Mouse (Mus musculus): ENCODE measurements around the gene Lamc1. TPM values are rescaled to one million over a fixed set of nuclear protein-coding genes. Genes with fewer than 3 reads are reported as not detected.
A peak's percentile ranks its signal among the peaks of the same experiment; 100 is the strongest.
"Not testable (repeated sequence)": the region's sequence is repeated elsewhere in the genome, so short reads cannot be mapped to it uniquely, and the experiment has no call there.

Lamc1 gene
- total RNA-seq, 2 experiments from 2014 or later = 40.8 to 46.8 TPM

GRCm38 (mm10) chr1:153308915-153309296 lies 23.7 kb downstream of the Lamc1 start:
- peak; percentile 47 to 72 for DNase-seq (ENCODE audit: low spot score in 2 of 2)
- intact Hi-C loops (cut with DNase I) = loop anchor here (2.0 kb wide), 1 partner anchor 128 kb away; no protein-coding TSS in a partner anchor

- intact Hi-C loops (cut with DNase I) = loop anchor here (2.0 kb wide), 1 partner anchor 128 kb away; no protein-coding TSS in a partner anchor
- DNase-seq (ENCODE audit: low spot score in 2 of 2) = peak; percentile 64 to 69
These were observed 24.2 kb downstream of the Lamc1 start for GRCm38 (mm10) chr1:153308179-153308914.

- no peak for DNase-seq (ENCODE audit: low spot score in 2 of 2)
- intact Hi-C loops (cut with DNase I) = loop anchor here (2.0 kb wide), 1 partner anchor 127 kb away; no protein-coding TSS in a partner anchor
These were observed 24.9 kb downstream of the Lamc1 start for GRCm38 (mm10) chr1:153307509-153308178.

GRCm38 (mm10) chr1:153305728-153306127 lies 26.9 kb downstream of the Lamc1 start:
- intact Hi-C loops (cut with DNase I); DNase-seq (ENCODE audit: low spot score in 2 of 2): not testable (repeated sequence)

- intact Hi-C loops (cut with DNase I); DNase-seq (ENCODE audit: low spot score in 2 of 2): not testable (repeated sequence)
These were observed 27.3 kb downstream of the Lamc1 start for GRCm38 (mm10) chr1:153305249-153305648.

GRCm38 (mm10) chr1:153299436-153299835 lies 33.1 kb downstream of the Lamc1 start:
- DNase-seq (ENCODE audit: low spot score in 2 of 2); intact Hi-C loops (cut with DNase I): not testable (repeated sequence)

GRCm38 (mm10) chr1:153297774-153298363 lies 34.7 kb downstream of the Lamc1 start:
- intact Hi-C loops (cut with DNase I); DNase-seq (ENCODE audit: low spot score in 2 of 2): not testable (repeated sequence)

GRCm38 (mm10) chr1:153296035-153296434 lies 36.6 kb downstream of the Lamc1 start:
- intact Hi-C loops (cut with DNase I) = no loop called here
- no peak for DNase-seq (ENCODE audit: low spot score in 2 of 2)

- intact Hi-C loops (cut with DNase I) = no loop called here
- DNase-seq (ENCODE audit: low spot score in 2 of 2) = no peak
These were observed 39.7 kb downstream of the Lamc1 start for GRCm38 (mm10) chr1:153292892-153293291.

- DNase-seq (ENCODE audit: low spot score in 2 of 2) = no peak
- intact Hi-C loops (cut with DNase I) = no loop called here
These were observed 40.4 kb downstream of the Lamc1 start for GRCm38 (mm10) chr1:153292202-153292601.

GRCm38 (mm10) chr1:153291416-153291815 lies 41.2 kb downstream of the Lamc1 start:
- DNase-seq (ENCODE audit: low spot score in 2 of 2) = no peak
- intact Hi-C loops (cut with DNase I) = no loop called here

- peak; percentile 63 to 86 for DNase-seq (ENCODE audit: low spot score in 2 of 2)
These were observed 44.6 kb downstream of the Lamc1 start for GRCm38 (mm10) chr1:153288010-153288409.

GRCm38 (mm10) chr1:153287443-153287842 lies 45.1 kb downstream of the Lamc1 start:
- intact Hi-C loops (cut with DNase I) = no loop called here
- DNase-seq (ENCODE audit: low spot score in 2 of 2) = no peak

More at GRCm38 (mm10) chr1:153288010-153288409, 44.6 kb downstream of the Lamc1 start:
- intact Hi-C loops (cut with DNase I) = no loop called here

GRCm38 (mm10) chr1:153286216-153286615 lies 46.4 kb downstream of the Lamc1 start:
- intact Hi-C loops (cut with DNase I) = no loop called here
- DNase-seq (ENCODE audit: low spot score in 2 of 2) = no peak

- intact Hi-C loops (cut with DNase I) = no loop called here
These were observed 47.4 kb downstream of the Lamc1 start for GRCm38 (mm10) chr1:153285188-153285587.

GRCm38 (mm10) chr1:153282342-153282975 lies 50.1 kb downstream of the Lamc1 start:
- intact Hi-C loops (cut with DNase I) = no loop called here

More at GRCm38 (mm10) chr1:153285188-153285587, 47.4 kb downstream of the Lamc1 start:
- DNase-seq (ENCODE audit: low spot score in 2 of 2) = no peak

GRCm38 (mm10) chr1:153281483-153281882 lies 51.1 kb downstream of the Lamc1 start:
- intact Hi-C loops (cut with DNase I) = no loop called here
- no peak for DNase-seq (ENCODE audit: low spot score in 2 of 2)

More at GRCm38 (mm10) chr1:153282342-153282975, 50.1 kb downstream of the Lamc1 start:
- DNase-seq (ENCODE audit: low spot score in 2 of 2) = no peak

- peak; percentile 26 to 39 for DNase-seq (ENCODE audit: low spot score in 2 of 2)
- intact Hi-C loops (cut with DNase I) = no loop called here
These were observed 52.2 kb downstream of the Lamc1 start for GRCm38 (mm10) chr1:153280411-153280810.

GRCm38 (mm10) chr1:153278028-153278613 lies 54.5 kb downstream of the Lamc1 start:
- DNase-seq (ENCODE audit: low spot score in 2 of 2) = no peak
- intact Hi-C loops (cut with DNase I) = no loop called here

All from left cerebral cortex, postnatal 14 days (tissue).